Mouse (Mus musculus) ovary, adult 18-20 months (tissue): ENCODE measurements around the gene Inf2.

Experiments
- DNase-seq: peaks from one replicate; pipeline ENCODE4 v3.0.0; 2022; ENCODE audit warnings: low spot score, mixed read lengths

Inf2 gene

GRCm38 (mm10) chr12:112660576-112661326 lies 72.2 kb downstream of the Inf2 start:
- DNase-seq: no peak

GRCm38 (mm10) chr12:112661327-112661605 lies 72.7 kb downstream of the Inf2 start:
- no peak for DNase-seq

- no peak for DNase-seq
These were observed 73.3 kb downstream of the Inf2 start for GRCm38 (mm10) chr12:112661851-112662250.

- DNase-seq: no peak
These were observed 74.7 kb downstream of the Inf2 start for GRCm38 (mm10) chr12:112663303-112663702.

GRCm38 (mm10) chr12:112663716-112664115 lies 75.1 kb downstream of the Inf2 start:
- no peak for DNase-seq

- DNase-seq: no peak
These were observed 75.5 kb downstream of the Inf2 start for GRCm38 (mm10) chr12:112664124-112664523.

GRCm38 (mm10) chr12:112664656-112665055 lies 76.1 kb downstream of the Inf2 start:
- no peak for DNase-seq
